13 mouse cellular contexts compared by ENCODE assay signal in genomic region chr2:28973832-28974450, GRCm38 (mm10). TPM values are rescaled to one million over a fixed set of nuclear protein-coding genes. Genes with fewer than 3 reads are reported as not detected.
DNase-seq lines count a peak whose midpoint lies in the region; ATAC-seq and TF ChIP-seq lines count a peak whose summit lies in the region.
"Had no signal": no experiment of that assay in that cellular context is flagged by ENCODE, and none has a peak within 500 bp of the region (broad histone marks: within the 10 kb centered on the region; RNA-seq: fewer than 3 reads in every experiment).

No protein-coding gene starts in this region.

- H3K4me1 ChIP-seq in kidney, adult 2 months (ENCODE audit: control insufficient read depth, insufficient read depth, low read length): no peaks in the 10 kb centered on the region
- no peaks in the 10 kb centered on the region for H3K4me1 ChIP-seq in kidney, embryonic 14.5 days (ENCODE audit: control insufficient read depth, insufficient read depth, low read length)
- peaks cover 18% of the 10 kb centered on the region for H3K4me1 ChIP-seq in embryonic facial prominence, embryonic 12.5 days

- no peak overlapping the region for H3K27ac ChIP-seq in kidney, adult 2 months (ENCODE audit: insufficient read depth, low read depth, low read length)
- H3K27ac ChIP-seq in kidney, embryonic 14.5 days (ENCODE audit: low read depth, low read length): no peak overlapping the region
- H3K27ac ChIP-seq in embryonic facial prominence, embryonic 12.5 days: no peak overlapping the region
- H3K27ac ChIP-seq: hindbrain, embryonic 15.5 days; limb, embryonic 13.5 days; stomach, embryonic 15.5 days had no signal

- no peak for TF ChIP-seq POLR2A in kidney, adult 2 months (IDR thresholded peaks at IDR 0.05; ENCODE audit: low read depth, low read length)

- no peaks in the 10 kb centered on the region for H3K9me3 ChIP-seq in kidney, embryonic 14.5 days (ENCODE audit: control insufficient read depth, low read length)
- no peaks in the 10 kb centered on the region for H3K9me3 ChIP-seq in embryonic facial prominence, embryonic 12.5 days
- H3K9me3 ChIP-seq: hindbrain, embryonic 15.5 days; limb, embryonic 13.5 days; stomach, embryonic 15.5 days had no signal

- H3K9ac ChIP-seq in kidney, embryonic 14.5 days (ENCODE audit: low read depth, low read length): no peak overlapping the region
- H3K9ac ChIP-seq in embryonic facial prominence, embryonic 12.5 days: no peak overlapping the region
- H3K9ac ChIP-seq: hindbrain, embryonic 15.5 days; limb, embryonic 13.5 days; stomach, embryonic 15.5 days had no signal

- H3K4me3 ChIP-seq in kidney, adult 2 months (ENCODE audit: insufficient read depth, low read depth, low read length): no peak overlapping the region
- no peak overlapping the region for H3K4me3 ChIP-seq in kidney, embryonic 14.5 days (ENCODE audit: low read length)
- no peak overlapping the region for H3K4me3 ChIP-seq in embryonic facial prominence, embryonic 12.5 days
- H3K4me3 ChIP-seq: hindbrain, embryonic 15.5 days; limb, embryonic 13.5 days; stomach, embryonic 15.5 days had no signal

- H3K36me3 ChIP-seq in kidney, adult 2 months (ENCODE audit: control insufficient read depth, insufficient read depth, low read length): no peaks in the 10 kb centered on the region
- H3K36me3 ChIP-seq in kidney, embryonic 14.5 days (ENCODE audit: control insufficient read depth, insufficient read depth, low read length): no peaks in the 10 kb centered on the region
- H3K36me3 ChIP-seq in embryonic facial prominence, embryonic 12.5 days: no peaks in the 10 kb centered on the region
- H3K36me3 ChIP-seq: hindbrain, embryonic 15.5 days; limb, embryonic 13.5 days; stomach, embryonic 15.5 days had no signal

- no peaks in the 10 kb centered on the region for H3K27me3 ChIP-seq in kidney, adult 2 months (replicated peaks; ENCODE audit: control insufficient read depth, insufficient read depth, low read length)
- H3K27me3 ChIP-seq in kidney, embryonic 14.5 days (ENCODE audit: control insufficient read depth, insufficient read depth, low read length): peaks cover 91% of the 10 kb centered on the region
- H3K27me3 ChIP-seq in embryonic facial prominence, embryonic 12.5 days: peaks cover 38% of the 10 kb centered on the region

- WGBS in kidney, adult 2 months: 40% methylated on average over 15 of the region's 15 CpGs
- 26% methylated on average over 15 of the region's 15 CpGs for WGBS in kidney, embryonic 14.5 days
- 31% methylated on average over 15 of the region's 15 CpGs for WGBS in embryonic facial prominence, embryonic 12.5 days

- TF ChIP-seq CTCF in kidney, adult 2 months (conservative IDR thresholded peaks at IDR 0.05; ENCODE audit: insufficient read depth, insufficient read length, low read depth, low read length): no peak

- no peak overlapping the region for H3K4me2 ChIP-seq in kidney, embryonic 14.5 days (replicated peaks; ENCODE audit: low read depth, low read length)
- H3K4me2 ChIP-seq in embryonic facial prominence, embryonic 12.5 days (replicated peaks): no peak overlapping the region
- H3K4me2 ChIP-seq: hindbrain, embryonic 15.5 days; limb, embryonic 13.5 days; stomach, embryonic 15.5 days had no signal

- ATAC-seq in kidney, embryonic 14.5 days (ENCODE audit: low FRiP score, low TSS enrichment): no peak
- ATAC-seq in embryonic facial prominence, embryonic 12.5 days (ENCODE audit: insufficient number of reproducible peaks, insufficient read depth, low FRiP score, low TSS enrichment): peak; percentile 17; the same call in 1 of the 2 replicates
- no peak for ATAC-seq in inflammation-experienced regulatory T-cells, adult 6 months
- ATAC-seq: activated CD4-positive, CD25-positive, alpha-beta regulatory T cell, adult 4 months had no signal

- DNase-seq in kidney, adult 2 months: peak; percentile 17
- peak; percentile 28 for DNase-seq in cerebellum, adult 11 months
- peak; percentile 37 for DNase-seq in neural tube, embryonic 10.5 days (ENCODE audit: extremely low spot score, low spot score)
- no peak for DNase-seq in urinary bladder, postnatal 4 days (ENCODE audit: low spot score in 2 of 2)
- DNase-seq in layer of hippocampus, adult 9-11 months: no peak
- DNase-seq: gastrocnemius, postnatal 25 days had no signal

RNA-seq across cellular contexts. Expression of gene Barhl1, which starts 57.5 kb away (rescaled TPM):
- polyA plus RNA-seq in kidney, adult 2 months (2012; rRNA removed): 0.05 and 0.07 TPM in 2 replicates
- not detected in 2 replicates for polyA plus RNA-seq in kidney, embryonic 14.5 days (2014; fragmentation: Nextera tagmentation; extraction: Ambion mirVana)
- polyA plus RNA-seq in embryonic facial prominence, embryonic 12.5 days (2016; fragmentation: Nextera tagmentation; extraction: Ambion mirVana): 0.29 and 1.5 TPM in 2 replicates
- not detected for polyA plus RNA-seq in inflammation-experienced regulatory T-cells, adult 6 months (2017; shearing (Covaris generic))
- polyA plus RNA-seq: activated CD4-positive, CD25-positive, alpha-beta regulatory T cell, adult 4 months had no signal

Comparison
In these comparisons a context has a peak if more than half of its experiments do, and no peak if none do; other contexts are left out.
1. DNase-seq: peak in kidney, adult 2 months (single experiment), cerebellum, adult 11 months (single experiment) and neural tube, embryonic 10.5 days (single experiment); none in urinary bladder, postnatal 4 days (0 of 2) and layer of hippocampus, adult 9-11 months (single experiment).